Mouse (Mus musculus): ENCODE data around the gene Nfatc3.

DNA sequence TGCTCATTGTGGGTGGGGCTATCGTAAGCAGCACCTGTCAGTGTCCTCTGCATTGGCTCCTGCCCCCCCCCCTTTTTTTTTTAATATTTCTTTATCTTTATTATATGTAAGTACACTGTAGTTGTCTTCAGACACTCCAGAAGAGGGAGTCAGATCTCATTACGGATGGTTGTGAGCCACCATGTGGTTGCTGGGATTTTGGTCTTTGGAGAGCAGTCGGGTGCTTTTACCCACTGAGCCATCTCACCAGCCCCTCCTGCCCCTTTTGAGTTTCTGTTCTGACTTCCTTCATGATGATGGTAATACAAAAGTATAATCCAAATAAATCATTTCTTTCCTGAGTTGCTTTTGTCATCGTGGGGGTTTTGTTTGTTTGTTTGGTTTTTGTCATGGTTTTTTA is 43.7 kb downstream of the Nfatc3 start:
- TF ChIP-seq CTCF (IDR thresholded peaks at IDR 0.05; ENCODE audit: low read depth, low read length) (no peak), TAL1 (conservative IDR thresholded peaks at IDR 0.05; ENCODE audit: low read depth, low read length) (no peak), POLR2AphosphoS5 (IDR thresholded peaks at IDR 0.05; ENCODE audit: insufficient replicate concordance, low read depth, low read length) (no peak)

Data from G1E (cell line).